ENCODE assay signal across 32 mouse cellular contexts in genomic region chr9:90789545-90789944, GRCm38 (mm10).
"Had no signal": no experiment of that assay in that cellular context is flagged by ENCODE, and none has a peak within 500 bp of the region (broad histone marks: within the 10 kb centered on the region; RNA-seq: fewer than 3 reads in every experiment).

No protein-coding gene starts in this region.

- H3K4me2 ChIP-seq: limb, embryonic 12.5 days; limb, embryonic 13.5 days; limb, embryonic 15.5 days; liver, embryonic 11.5 days; liver, embryonic 12.5 days; liver, embryonic 13.5 days; liver, embryonic 15.5 days; lung, embryonic 14.5 days; lung, embryonic 15.5 days; midbrain, embryonic 11.5 days; midbrain, embryonic 12.5 days; midbrain, embryonic 13.5 days; midbrain, embryonic 15.5 days; neural tube, embryonic 12.5 days had no signal

- H3K9ac ChIP-seq: limb, embryonic 12.5 days; limb, embryonic 13.5 days; limb, embryonic 15.5 days; liver, embryonic 12.5 days; liver, embryonic 13.5 days; liver, embryonic 14.5 days; liver, embryonic 15.5 days; liver, postnatal 0 days; lung, embryonic 14.5 days; lung, embryonic 15.5 days; midbrain, embryonic 12.5 days; midbrain, embryonic 13.5 days; midbrain, embryonic 15.5 days; neural tube, embryonic 12.5 days had no signal

- H3K27me3 ChIP-seq: limb, embryonic 12.5 days; limb, embryonic 13.5 days; limb, embryonic 15.5 days; liver, embryonic 12.5 days; liver, embryonic 13.5 days; liver, embryonic 15.5 days; lung, embryonic 15.5 days; megakaryocyte, embryonic 14.5 days; midbrain, embryonic 12.5 days; midbrain, embryonic 13.5 days; midbrain, embryonic 15.5 days; neural tube, embryonic 12.5 days had no signal

- ATAC-seq: liver, embryonic 12.5 days; liver, postnatal 0 days; lung, postnatal 0 days; midbrain, embryonic 13.5 days; midbrain, embryonic 15.5 days; midbrain, embryonic 16.5 days had no signal

- DNase-seq: left cerebral cortex, postnatal 4 days; liver; liver, embryonic 13.5 days; liver, postnatal 0 days; lung, adult 18-20 months; lung, adult 2 months; lung, embryonic 14.5 days; lung, postnatal 10 days; lung, postnatal 14 days; lung, postnatal 36 days; lung, postnatal 4 days; midbrain, embryonic 14.5 days had no signal

- H3K4me3 ChIP-seq: limb, embryonic 10.5 days; limb, embryonic 12.5 days; limb, embryonic 13.5 days; limb, embryonic 15.5 days; liver, embryonic 12.5 days; liver, embryonic 13.5 days; liver, embryonic 15.5 days; lung, embryonic 15.5 days; megakaryocyte, embryonic 14.5 days; midbrain, embryonic 10.5 days; midbrain, embryonic 12.5 days; midbrain, embryonic 13.5 days; midbrain, embryonic 15.5 days; myocyte; neural tube, embryonic 12.5 days had no signal

- H3K27ac ChIP-seq: limb, embryonic 10.5 days; limb, embryonic 12.5 days; limb, embryonic 13.5 days; limb, embryonic 15.5 days; liver, embryonic 12.5 days; liver, embryonic 13.5 days; liver, embryonic 14.5 days; liver, embryonic 15.5 days; lung, embryonic 15.5 days; macrophage; midbrain, embryonic 10.5 days; midbrain, embryonic 12.5 days; midbrain, embryonic 13.5 days; midbrain, embryonic 15.5 days; neural tube, embryonic 12.5 days had no signal

- H3K36me3 ChIP-seq: limb, embryonic 10.5 days; limb, embryonic 12.5 days; limb, embryonic 13.5 days; limb, embryonic 15.5 days; liver, embryonic 12.5 days; liver, embryonic 13.5 days; liver, embryonic 15.5 days; lung, embryonic 15.5 days; midbrain, embryonic 10.5 days; midbrain, embryonic 12.5 days; midbrain, embryonic 13.5 days; midbrain, embryonic 15.5 days; neural tube, embryonic 12.5 days had no signal

- H3K4me1 ChIP-seq: limb, embryonic 10.5 days; limb, embryonic 12.5 days; limb, embryonic 13.5 days; limb, embryonic 15.5 days; liver, embryonic 12.5 days; liver, embryonic 13.5 days; liver, embryonic 15.5 days; lung, embryonic 15.5 days; megakaryocyte, embryonic 14.5 days; midbrain, embryonic 10.5 days; midbrain, embryonic 12.5 days; midbrain, embryonic 13.5 days; midbrain, embryonic 15.5 days; neural tube, embryonic 12.5 days had no signal

- H3K9me3 ChIP-seq: limb, embryonic 10.5 days; limb, embryonic 12.5 days; limb, embryonic 13.5 days; limb, embryonic 15.5 days; liver, embryonic 12.5 days; liver, embryonic 13.5 days; liver, embryonic 15.5 days; lung, embryonic 15.5 days; megakaryocyte, embryonic 14.5 days; midbrain, embryonic 10.5 days; midbrain, embryonic 12.5 days; midbrain, embryonic 13.5 days; midbrain, embryonic 15.5 days; neural tube, embryonic 12.5 days had no signal
